Mouse (Mus musculus) MEL (cell line): Measurements from ENCODE around the gene Fgfr2. TPM values are rescaled to one million over a fixed set of nuclear protein-coding genes. Genes with fewer than 3 reads are reported as not detected.
A peak's percentile ranks its signal among the peaks of the same experiment; 100 is the strongest.

Experiments
- DNase-seq: peaks from one replicate; pipeline ENCODE4 v3.0.0; 2011; ENCODE audit warnings: low read depth, low spot score
- H3K27ac ChIP-seq: 2 replicates; pipeline ENCODE4 v1.5.1; 2012; ENCODE audit warnings: low read depth, mild to moderate bottlenecking, control low read depth, low read length, moderate library complexity; ENCODE audit not compliant: control insufficient read depth
- H3K27me3 ChIP-seq, 2 experiments: fragments of 150-350 bp in 1 of 2; sonication (generic) in 1 of 2; 2 replicates each; pipeline ENCODE4 v1.6.1; 2012; ENCODE audit warnings: low read length in 2 of 2, mild to moderate bottlenecking in 2 of 2, improper control_type of control experiment in 1 of 2, moderate library complexity in 1 of 2; ENCODE audit not compliant: insufficient read depth in 2 of 2, control insufficient read depth in 1 of 2
- H3K36me3 ChIP-seq, 2 experiments: 2 replicates each; pipeline ENCODE4 v1.6.1; 2012 to 2014; ENCODE audit warnings: low read length in 2 of 2, improper control_type of control experiment in 1 of 2, inconsistent platforms in 1 of 2, mild to moderate bottlenecking in 1 of 2; ENCODE audit not compliant: insufficient read depth in 2 of 2, control insufficient read depth in 1 of 2
- H3K4me1 ChIP-seq, 2 experiments: fragments of 150-350 bp in 1 of 2; sonication (generic) in 1 of 2; 2 replicates each; pipeline ENCODE4 v1.6.1; 2012; ENCODE audit warnings: low read length in 2 of 2, improper control_type of control experiment in 1 of 2, mild to moderate bottlenecking in 1 of 2; ENCODE audit not compliant: insufficient read depth in 2 of 2, control insufficient read depth in 1 of 2
- H3K4me3 ChIP-seq, 2 experiments: fragments of 150-350 bp in 1 of 2; sonication (generic) in 1 of 2; 2 replicates each; pipeline ENCODE4 v1.5.1; 2012; ENCODE audit warnings: low read depth in 2 of 2, low read length in 2 of 2, mild to moderate bottlenecking in 2 of 2, moderate library complexity in 2 of 2, control low read depth in 1 of 2, improper control_type of control experiment in 1 of 2; ENCODE audit not compliant: control insufficient read depth in 1 of 2, insufficient read depth in 1 of 2
- H3K79me2 ChIP-seq: 2 replicates; pipeline ENCODE4 v1.6.1; 2012; ENCODE audit warnings: mild to moderate bottlenecking, low read length, moderate library complexity; ENCODE audit not compliant: control insufficient read depth, poor library complexity, insufficient read depth
- H3K9ac ChIP-seq: 2 replicates; pipeline ENCODE4 v1.6.1; 2012; ENCODE audit warnings: low read depth, mild to moderate bottlenecking, control low read depth, low read length, moderate library complexity; ENCODE audit not compliant: control insufficient read depth, poor library complexity, severe bottlenecking
- H3K9me3 ChIP-seq: fragments of 150-350 bp; sonication (generic); replicated peaks from 2 replicates; pipeline ENCODE4 v1.6.1; 2012; ENCODE audit warnings: mild to moderate bottlenecking, low read length, improper control_type of control experiment, moderate library complexity; ENCODE audit not compliant: insufficient read depth
- BHLHE40 ChIP-seq: IDR thresholded peaks from 2 replicates; pipeline ENCODE4 v1.6.1; 2012; ENCODE audit warnings: low read depth, mild to moderate bottlenecking, inconsistent platforms, low read length, improper control_type of control experiment, borderline replicate concordance
- CTCF ChIP-seq, 3 experiments: IDR thresholded peaks in 2 of 3; conservative IDR thresholded peaks in 1 of 3; 2 replicates each; pipeline ENCODE4 v1.5.1; 2011 to 2012; ENCODE audit warnings: low read length in 3 of 3, low read depth in 2 of 3, mild to moderate bottlenecking in 2 of 3, improper control_type of control experiment in 1 of 3, inconsistent platforms in 1 of 3, mixed read lengths in 1 of 3, moderate library complexity in 1 of 3; ENCODE audit not compliant: control insufficient read depth in 1 of 3, insufficient read depth in 1 of 3, poor library complexity in 1 of 3, severe bottlenecking in 1 of 3
- ELF1 ChIP-seq: IDR thresholded peaks from 2 replicates; pipeline ENCODE4 v1.6.1; 2014; ENCODE audit warnings: low read depth, mild to moderate bottlenecking, inconsistent platforms, low read length, improper control_type of control experiment, moderate library complexity
- EP300 ChIP-seq, 2 experiments: IDR thresholded peaks; 2 replicates each; pipeline ENCODE4 v1.6.1; 2011; ENCODE audit warnings: improper control_type of control experiment in 2 of 2, low read length in 2 of 2, low read depth in 1 of 2, mild to moderate bottlenecking in 1 of 2
- ETS1 ChIP-seq: IDR thresholded peaks from 2 replicates; pipeline ENCODE4 v1.6.1; 2012; ENCODE audit warnings: low read depth, mild to moderate bottlenecking, inconsistent platforms, low read length, improper control_type of control experiment, moderate library complexity
- GATA1 ChIP-seq: IDR thresholded peaks from 2 replicates; pipeline ENCODE4 v1.6.1; 2011; ENCODE audit warnings: low read depth, low read length, improper control_type of control experiment
- HCFC1 ChIP-seq: IDR thresholded peaks from 2 replicates; pipeline ENCODE4 v1.6.1; 2012; ENCODE audit warnings: low read depth, mild to moderate bottlenecking, inconsistent platforms, low read length, improper control_type of control experiment, moderate library complexity
- MAX ChIP-seq: IDR thresholded peaks from 2 replicates; pipeline ENCODE4 v1.6.1; 2011; ENCODE audit warnings: low read length, improper control_type of control experiment
- MYB ChIP-seq: IDR thresholded peaks from 2 replicates; pipeline ENCODE4 v1.6.1; 2011; ENCODE audit warnings: mild to moderate bottlenecking, low read depth, low read length, improper control_type of control experiment
- MYC ChIP-seq: IDR thresholded peaks from 2 replicates; pipeline ENCODE4 v1.6.1; 2011; ENCODE audit warnings: low read depth, mild to moderate bottlenecking, low read length, improper control_type of control experiment, moderate library complexity
- NELFE ChIP-seq: IDR thresholded peaks from 2 replicates; pipeline ENCODE4 v1.6.1; 2011; ENCODE audit warnings: low read depth, low read length, improper control_type of control experiment
- NRF1 ChIP-seq: IDR thresholded peaks from 2 replicates; pipeline ENCODE4 v1.6.1; 2014; ENCODE audit warnings: low read depth, mild to moderate bottlenecking, inconsistent platforms, low read length, improper control_type of control experiment, moderate library complexity; ENCODE audit not compliant: poor library complexity, insufficient read depth, severe bottlenecking
- POLR2AphosphoS2 ChIP-seq: IDR thresholded peaks from 2 replicates; pipeline ENCODE4 v1.6.1; 2011; ENCODE audit warnings: low read length, improper control_type of control experiment
- TAL1 ChIP-seq: IDR thresholded peaks from 2 replicates; pipeline ENCODE4 v1.6.1; 2012; ENCODE audit warnings: mild to moderate bottlenecking, inconsistent platforms, low read length, moderate library complexity, mixed read lengths
- USF1 ChIP-seq: IDR thresholded peaks from 2 replicates; pipeline ENCODE4 v1.6.1; 2014; ENCODE audit warnings: low read depth, mild to moderate bottlenecking, inconsistent platforms, low read length, improper control_type of control experiment, moderate library complexity
- polyA plus RNA-seq, 2 experiments: library from polyadenylated mRNA; stranded (reverse) in 1 of 2; unstranded in 1 of 2; fragments of >175 nt in 1 of 2; fragments of >200 nt in 1 of 2; gene quantifications; 2 replicates each; pipeline versions ENCODE4 v1.2.1 to v1.2.4; 2012; ENCODE audit warnings: low replicate concordance in 2 of 2, low read depth in 1 of 2; ENCODE audit not compliant: insufficient read length in 2 of 2, insufficient read depth in 1 of 2, missing spikeins in 1 of 2
- total RNA-seq: library from RNA; depleted of rRNA; stranded (reverse); fragments of 300-350 nt; gene quantifications from 2 replicates; pipeline ENCODE4 v1.2.3, GENCODE M21; 2012

Fgfr2 gene
- total and polyA plus RNA-seq, 3 experiments, result not detected

- H3K9ac ChIP-seq, result no peak overlapping the region
- H3K9me3 ChIP-seq, result no peaks in the 10 kb centered on the region
- H3K79me2 ChIP-seq, result no peaks in the 10 kb centered on the region
- peaks cover 5 to 16% of the 10 kb centered on the region in 2 experiments for H3K4me1 ChIP-seq
- TF ChIP-seq MYB (no peak), GATA1 (no peak), TAL1 (no peak)
- TF ChIP-seq, all 39 proteins: peak for 0
- DNase-seq, result no peak
- Histone ChIP-seq H3K27me3 (no peaks in the 10 kb centered on the region; a peak in 1 of 4 replicates), H3K4me3 (no peak overlapping the region), H3K27ac (no peak overlapping the region), H3K36me3 (peaks cover 0 to 13% of the 10 kb centered on the region in 2 experiments; a peak in 2 of 4 replicates)
These were observed 2488.8 kb downstream of the Fgfr2 start for GRCm38 (mm10) chr7:130634259-130634871.

GRCm38 (mm10) chr7:130632379-130632732 is 2490.8 kb downstream of the Fgfr2 start:
- no peak overlapping the region; the same call in 1 of the 2 replicates for H3K27ac ChIP-seq

GRCm38 (mm10) chr7:130631553-130632378 is 2491.4 kb downstream of the Fgfr2 start:
- Histone ChIP-seq H3K9me3 (no peaks in the 10 kb centered on the region), H3K4me1 (peaks cover 5 to 16% of the 10 kb centered on the region in 2 experiments), H3K36me3 (peaks cover 0 to 13% of the 10 kb centered on the region in 2 experiments; a peak in 2 of 4 replicates), H3K79me2 (no peaks in the 10 kb centered on the region), H3K27ac (peak overlapping the region; percentile 62), H3K27me3 (peaks cover 0 to 1% of the 10 kb centered on the region in 2 experiments; a peak in 2 of 4 replicates), H3K4me3 (peak overlapping the region; percentile 5 to 24; a peak in 3 of 4 replicates), H3K9ac (peak overlapping the region; percentile 41)
- DNase-seq, result peak; percentile 89
- TF ChIP-seq POLR2AphosphoS2, result no peak
- peak in 1 of 3 experiments; percentile 29; a peak in 2 of 6 replicates for TF ChIP-seq CTCF (IDR thresholded peaks at IDR 0.05 in 2 of 3, conservative IDR thresholded peaks at IDR 0.05 in 1 of 3; ENCODE audit: control insufficient read depth in 1 of 3, insufficient read depth in 1 of 3, low read depth in 2 of 3, low read length in 3 of 3, poor library complexity in 1 of 3, severe bottlenecking in 1 of 3)
- 0 out of 4 replicates have a peak, but pooled peaks of 1 of the 2 experiments have one; percentile 29 for TF ChIP-seq EP300 (IDR thresholded peaks at IDR 0.05; ENCODE audit: low read depth in 1 of 2, low read length in 2 of 2)
- 0 out of 2 replicates have a peak, but pooled peaks have one; percentile 27 for TF ChIP-seq NRF1
- TF ChIP-seq MYC, result peak; percentile 86
- peak; percentile 90 for TF ChIP-seq MAX
- peak; percentile 56; the same call in 1 of the 2 replicates for TF ChIP-seq ETS1
- TF ChIP-seq USF1, result peak; percentile 45; the same call in 1 of the 2 replicates
- peak; percentile 98 for TF ChIP-seq BHLHE40
- no peak for TF ChIP-seq HCFC1

More at GRCm38 (mm10) chr7:130632379-130632732, 2490.8 kb downstream of the Fgfr2 start:
- no peaks in the 10 kb centered on the region for H3K79me2 ChIP-seq
- peaks cover 0 to 1% of the 10 kb centered on the region in 2 experiments; a peak in 2 of 4 replicates for H3K27me3 ChIP-seq
- TF ChIP-seq ELF1 (no peak), NELFE (no peak)
- peaks cover 0 to 13% of the 10 kb centered on the region in 2 experiments; a peak in 2 of 4 replicates for H3K36me3 ChIP-seq
- DNase-seq, result no peak
- peaks cover 5 to 16% of the 10 kb centered on the region in 2 experiments for H3K4me1 ChIP-seq
- no peaks in the 10 kb centered on the region for H3K9me3 ChIP-seq
- H3K4me3 ChIP-seq, result no peak overlapping the region
- H3K9ac ChIP-seq, result no peak overlapping the region
